Mouse (Mus musculus): Measurements from ENCODE around the gene Oscar.

Oscar gene

GRCm38 (mm10) chr7:3616057-3616388, at the start of gene Oscar:
Oscar (minus strand) TSS chr7:3616157.
- in situ Hi-C loops (cut with MboI, MseI): loop anchor here in 1 of 2 experiments (25.0 kb wide), 1 partner anchor 221 kb away; the partner anchor contains the start of genes Gm15448 and Pira2

GRCm38 (mm10) chr7:3665215-3666114, 49.5 kb upstream of the Oscar start, which contains the start of gene Leng1:
Leng1 (minus strand) TSS chr7:3665840.
- in situ Hi-C loops (cut with MboI, MseI): loop anchor here in 1 of 2 experiments (25.0 kb wide), 1 partner anchor 1397 kb away; the partner anchor contains the start of genes U2af2 and Zfp580

GRCm38 (mm10) chr7:3664524-3665214, 48.7 kb upstream of the Oscar start:
- in situ Hi-C loops (cut with MboI, MseI): loop anchor here in 1 of 2 experiments (25.0 kb wide), 1 partner anchor 1398 kb away; the partner anchor contains the start of genes U2af2 and Zfp580

GRCm38 (mm10) chr7:3658578-3658977, 42.6 kb upstream of the Oscar start:
- in situ Hi-C loops (cut with MboI, MseI): loop anchor here in 1 of 2 experiments (5.0 to 25.0 kb wide), 2 partner anchors 1149 to 1404 kb away; partner anchors contain the start of genes U2af2 and Zfp580

- in situ Hi-C loops (cut with MboI, MseI): loop anchor here in 1 of 2 experiments (5.0 to 25.0 kb wide), 2 partner anchors 1150 to 1405 kb away; partner anchors contain the start of genes U2af2 and Zfp580
Observed at GRCm38 (mm10) chr7:3656966-3657365, 41.0 kb upstream of the Oscar start.

GRCm38 (mm10) chr7:3646641-3647040, 30.7 kb upstream of the Oscar start:
- in situ Hi-C loops (cut with MboI, MseI): no loop called here

GRCm38 (mm10) chr7:3646188-3646587, 30.2 kb upstream of the Oscar start:
- in situ Hi-C loops (cut with MboI, MseI): no loop called here

- in situ Hi-C loops (cut with MboI, MseI): no loop called here
Observed at GRCm38 (mm10) chr7:3645488-3646025, 29.6 kb upstream of the Oscar start.

GRCm38 (mm10) chr7:3644672-3645487, 28.9 kb upstream of the Oscar start, which contains the start of gene Cnot3:
Cnot3 (plus strand) TSS chr7:3645268.
- in situ Hi-C loops (cut with MboI, MseI): no loop called here

GRCm38 (mm10) chr7:3644348-3644671, 28.4 kb upstream of the Oscar start:
- in situ Hi-C loops (cut with MboI, MseI): no loop called here

- in situ Hi-C loops (cut with MboI, MseI): no loop called here
Observed at GRCm38 (mm10) chr7:3643843-3644242, 27.9 kb upstream of the Oscar start.

- in situ Hi-C loops (cut with MboI, MseI): no loop called here
Observed at GRCm38 (mm10) chr7:3643412-3643811, 27.5 kb upstream of the Oscar start.

GRCm38 (mm10) chr7:3630478-3630815, 14.5 kb upstream of the Oscar start:
- in situ Hi-C loops (cut with MboI, MseI): no loop called here

- in situ Hi-C loops (cut with MboI, MseI): loop anchor here (5.0 to 10.0 kb wide), 2 partner anchors 515 to 1157 kb away; partner anchors contain the start of gene Tmem238 (in 1 of the 2)
Observed at GRCm38 (mm10) chr7:3629543-3630477, 13.9 kb upstream of the Oscar start, which contains the start of the genes Tfpt and Prpf31. Tfpt (minus strand) TSS chr7:3629929. Prpf31 (plus strand) TSS chr7:3629985.

- in situ Hi-C loops (cut with MboI, MseI): loop anchor here (5.0 to 10.0 kb wide), 2 partner anchors 516 to 1158 kb away; partner anchors contain the start of gene Tmem238 (in 1 of the 2)
Observed at GRCm38 (mm10) chr7:3629030-3629429, 13.1 kb upstream of the Oscar start.

- in situ Hi-C loops (cut with MboI, MseI): loop anchor here in 1 of 2 experiments (25.0 kb wide), 1 partner anchor 220 kb away; the partner anchor contains the start of genes Gm15448 and Pira2
Observed at GRCm38 (mm10) chr7:3617242-3617995, 1.5 kb upstream of the Oscar start, which contains the start of gene Ndufa3. Ndufa3 (plus strand) TSS chr7:3617373.

GRCm38 (mm10) chr7:3616389-3617241, 658 bp upstream of the Oscar start:
- in situ Hi-C loops (cut with MboI, MseI): loop anchor here in 1 of 2 experiments (25.0 kb wide), 1 partner anchor 221 kb away; the partner anchor contains the start of genes Gm15448 and Pira2
